Mouse (Mus musculus): ENCODE measurements around the gene Arhgef16. TPM values are rescaled to one million over a fixed set of nuclear protein-coding genes. Genes with fewer than 3 reads are reported as not detected.

Gene Arhgef16
- polyA plus RNA-seq (2016; fragmentation: Nextera tagmentation; extraction: Ambion mirVana), result 4.2 and 5.2 TPM in 2 replicates

DNA sequence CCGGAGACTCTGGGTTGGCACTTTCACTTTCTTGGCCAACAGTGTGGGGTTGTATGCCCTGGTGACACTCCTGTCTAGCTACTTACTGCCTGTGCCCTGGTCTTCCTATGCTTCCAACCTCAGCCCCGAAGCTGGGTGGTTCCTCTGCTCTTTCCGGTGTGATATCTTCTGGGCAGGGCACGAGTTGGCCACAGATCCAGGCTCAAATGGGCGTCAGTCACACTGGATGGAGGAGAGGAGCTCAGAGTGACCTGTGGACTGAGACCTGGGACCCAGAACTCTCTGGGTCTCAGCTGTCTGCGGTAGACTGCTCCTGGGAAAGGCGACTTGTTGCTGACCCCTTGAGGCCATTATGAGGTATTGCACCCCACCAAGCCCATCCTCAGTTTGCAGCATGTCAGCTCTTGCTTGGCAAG lies at the start of gene Arhgef16:
Gene Arhgef16, minus strand, starts transcription at position 211 of the 416 bp plus-strand sequence.
- Histone ChIP-seq H3K27me3 (peaks cover 47% of the 10 kb centered on the region), H3K4me2 (no peak within 1 kb of the TSS), H3K4me1 (replicated peaks) (peaks cover 24% of the 10 kb centered on the region), H3K4me3 (replicated peaks) (no peak within 1 kb of the TSS), H3K36me3 (no peaks in the 10 kb centered on the region), H3K9ac (replicated peaks) (0 out of 2 replicates have a peak within 1 kb of the TSS, but pooled peaks have one; percentile 12), H3K9me3 (no peaks in the 10 kb centered on the region), H3K27ac (no peak within 1 kb of the TSS)
- no peak for ATAC-seq (ENCODE audit: insufficient number of reproducible peaks, insufficient read depth, low FRiP score, low TSS enrichment, low read depth)
- WGBS, result 21% methylated on average over 7 of the region's 7 CpGs

DNA sequence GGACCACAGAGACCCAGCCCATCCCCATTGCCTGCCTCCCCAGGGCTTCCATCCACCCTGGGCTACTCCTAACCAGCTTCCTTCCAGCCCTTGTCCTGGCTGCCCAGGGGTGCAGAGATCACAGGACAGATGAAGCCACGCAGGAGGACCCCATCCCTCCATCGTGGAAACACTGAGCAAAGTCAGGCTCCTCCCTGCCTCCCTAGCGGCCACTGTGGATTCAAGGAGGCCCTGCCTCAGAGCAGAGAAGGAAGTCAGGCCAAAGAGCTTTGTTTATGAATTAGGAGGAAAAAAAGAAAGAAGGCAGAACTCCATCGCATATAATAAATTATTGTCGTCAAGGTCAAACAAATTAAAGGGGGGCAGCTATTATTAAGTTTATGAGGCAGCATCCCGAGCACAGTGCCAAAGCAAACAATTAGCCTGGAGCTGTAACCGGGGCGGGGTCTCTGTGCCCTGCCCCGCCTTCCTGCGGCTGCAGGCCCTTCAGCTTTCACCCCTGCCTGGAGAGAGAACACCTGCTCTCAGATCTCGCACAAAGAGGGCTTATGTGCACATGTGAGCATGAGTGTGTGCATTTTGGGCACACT lies 46.8 kb upstream of the Arhgef16 start:
- Histone ChIP-seq H3K4me2 (no peak overlapping the region), H3K27me3 (peaks cover 3% of the 10 kb centered on the region; the same call in 1 of the 2 replicates), H3K4me1 (replicated peaks) (peaks cover 31% of the 10 kb centered on the region), H3K9ac (replicated peaks) (no peak overlapping the region), H3K9me3 (no peaks in the 10 kb centered on the region), H3K4me3 (replicated peaks) (no peak overlapping the region), H3K36me3 (peaks cover 64% of the 10 kb centered on the region), H3K27ac (peak overlapping the region; percentile 47)
- 34% methylated on average over 11 of the region's 11 CpGs for WGBS
- ATAC-seq (ENCODE audit: insufficient number of reproducible peaks, insufficient read depth, low FRiP score, low TSS enrichment, low read depth), result no peak

DNA sequence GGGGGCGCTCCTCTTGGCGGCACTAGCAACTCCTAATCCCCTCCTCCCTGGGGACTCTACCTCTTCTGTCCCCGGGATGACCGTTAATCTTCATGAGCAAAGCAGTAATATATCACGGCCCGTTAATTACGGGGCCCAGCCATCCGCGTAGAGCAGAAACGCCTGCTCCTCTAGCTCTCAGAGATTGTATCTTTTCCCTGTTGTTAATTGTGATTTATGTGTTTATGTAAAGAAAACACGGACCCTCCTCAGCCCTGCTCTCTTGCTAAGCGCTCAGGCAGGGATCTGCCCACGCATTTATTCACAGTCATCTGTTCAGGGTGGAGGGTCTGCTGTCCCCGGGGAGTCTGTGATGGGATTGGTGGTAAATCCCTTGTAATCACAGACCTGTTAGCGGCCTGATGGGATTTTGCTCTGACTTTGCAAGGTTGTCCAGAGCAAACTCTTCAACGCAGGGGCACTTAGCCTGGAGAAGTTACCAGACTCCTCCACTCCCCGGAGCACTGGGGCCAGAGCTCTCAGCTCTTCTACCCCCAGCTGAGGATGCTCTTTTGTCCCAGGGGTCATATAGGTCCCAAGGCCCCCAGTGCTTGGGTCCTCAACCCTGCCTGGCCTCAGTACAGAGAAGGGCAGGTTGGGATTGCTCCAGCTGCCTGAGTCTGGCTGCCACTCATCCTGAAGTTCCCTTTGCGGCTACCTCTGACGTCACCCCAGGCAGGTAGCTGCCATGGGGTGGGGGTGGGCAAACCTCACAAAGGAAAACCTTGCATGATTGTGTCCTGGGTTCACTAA lies 45.5 kb upstream of the Arhgef16 start:
- Histone ChIP-seq H3K9ac (replicated peaks) (no peak overlapping the region; the same call in 1 of the 2 replicates), H3K9me3 (no peaks in the 10 kb centered on the region), H3K4me2 (no peak overlapping the region), H3K4me3 (replicated peaks) (no peak overlapping the region), H3K36me3 (peaks cover 77% of the 10 kb centered on the region), H3K27ac (no peak overlapping the region), H3K27me3 (peaks cover 3% of the 10 kb centered on the region; the same call in 1 of the 2 replicates), H3K4me1 (replicated peaks) (peaks cover 31% of the 10 kb centered on the region)
- WGBS, result 23% methylated on average over 19 of the region's 19 CpGs
- 0 out of 2 replicates have a peak, but pooled peaks have one; percentile 4 for ATAC-seq (ENCODE audit: insufficient number of reproducible peaks, insufficient read depth, low FRiP score, low TSS enrichment, low read depth)

DNA sequence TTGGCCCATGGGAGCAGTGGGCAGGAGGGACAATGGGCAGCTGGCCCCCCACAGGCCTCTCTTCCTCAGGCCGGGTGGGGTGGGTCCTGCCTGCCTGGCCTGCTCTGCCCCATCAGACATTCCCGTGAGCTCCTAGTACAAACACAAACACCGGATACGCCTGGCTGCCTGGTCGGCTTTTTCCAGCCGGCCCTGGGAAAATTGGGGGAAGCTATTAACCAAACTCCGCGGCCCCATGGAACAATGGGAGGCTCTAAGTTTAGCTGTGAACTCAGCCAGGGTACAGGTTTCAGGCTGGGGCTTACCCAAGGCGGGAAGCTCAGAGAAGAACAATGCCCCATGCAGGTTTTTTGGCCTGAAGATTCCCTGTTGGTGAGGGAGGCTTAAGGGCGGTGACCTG lies 35.2 kb upstream of the Arhgef16 start:
- WGBS, result 28% methylated on average over 10 of the region's 10 CpGs
- Histone ChIP-seq H3K27me3 (peaks cover 3% of the 10 kb centered on the region; the same call in 1 of the 2 replicates), H3K27ac (peak overlapping the region; percentile 76), H3K4me3 (replicated peaks) (no peak overlapping the region), H3K4me2 (no peak overlapping the region; the same call in 1 of the 2 replicates), H3K9me3 (no peaks in the 10 kb centered on the region), H3K9ac (replicated peaks) (0 out of 2 replicates have a peak overlapping the region, but pooled peaks have one; percentile 13), H3K4me1 (replicated peaks) (peaks cover 60% of the 10 kb centered on the region), H3K36me3 (peaks cover 90% of the 10 kb centered on the region)
- ATAC-seq (ENCODE audit: insufficient number of reproducible peaks, insufficient read depth, low FRiP score, low TSS enrichment, low read depth), result no peak

DNA sequence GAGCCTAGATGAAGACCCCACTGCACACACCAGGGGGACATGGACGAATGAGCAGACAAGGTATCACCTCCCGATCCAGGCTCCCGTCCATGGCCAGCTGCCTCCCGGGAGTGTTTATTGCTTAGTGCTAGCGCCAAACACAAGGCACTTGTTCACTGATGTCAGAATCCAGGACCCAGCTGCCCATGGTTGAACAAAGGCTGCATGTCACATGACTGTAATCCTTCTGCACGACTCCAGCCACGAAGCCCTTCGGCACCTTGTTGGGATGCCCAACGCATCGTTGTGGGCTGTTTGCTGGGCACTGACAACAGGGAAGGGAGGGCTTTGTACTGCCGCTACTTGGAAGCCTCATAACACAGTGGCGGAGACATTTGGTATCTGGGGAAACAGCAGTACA lies 34.3 kb upstream of the Arhgef16 start, which contains the start of gene B230104I21Rik:
Gene B230104I21Rik, plus strand, starts transcription at position 367 of the 400 bp plus-strand sequence.
- Histone ChIP-seq H3K4me2 (peak within 1 kb of the TSS; percentile 19), H3K9ac (replicated peaks) (0 out of 2 replicates have a peak within 1 kb of the TSS, but pooled peaks have one; percentile 13), H3K4me3 (replicated peaks) (no peak within 1 kb of the TSS), H3K4me1 (replicated peaks) (peaks cover 69% of the 10 kb centered on the region), H3K27me3 (peaks cover 3% of the 10 kb centered on the region; the same call in 1 of the 2 replicates), H3K36me3 (peaks cover 90% of the 10 kb centered on the region), H3K9me3 (no peaks in the 10 kb centered on the region), H3K27ac (peak within 1 kb of the TSS; percentile 76)
- no peak for ATAC-seq (ENCODE audit: insufficient number of reproducible peaks, insufficient read depth, low FRiP score, low TSS enrichment, low read depth)
- 60% methylated on average over 12 of the region's 12 CpGs for WGBS

DNA sequence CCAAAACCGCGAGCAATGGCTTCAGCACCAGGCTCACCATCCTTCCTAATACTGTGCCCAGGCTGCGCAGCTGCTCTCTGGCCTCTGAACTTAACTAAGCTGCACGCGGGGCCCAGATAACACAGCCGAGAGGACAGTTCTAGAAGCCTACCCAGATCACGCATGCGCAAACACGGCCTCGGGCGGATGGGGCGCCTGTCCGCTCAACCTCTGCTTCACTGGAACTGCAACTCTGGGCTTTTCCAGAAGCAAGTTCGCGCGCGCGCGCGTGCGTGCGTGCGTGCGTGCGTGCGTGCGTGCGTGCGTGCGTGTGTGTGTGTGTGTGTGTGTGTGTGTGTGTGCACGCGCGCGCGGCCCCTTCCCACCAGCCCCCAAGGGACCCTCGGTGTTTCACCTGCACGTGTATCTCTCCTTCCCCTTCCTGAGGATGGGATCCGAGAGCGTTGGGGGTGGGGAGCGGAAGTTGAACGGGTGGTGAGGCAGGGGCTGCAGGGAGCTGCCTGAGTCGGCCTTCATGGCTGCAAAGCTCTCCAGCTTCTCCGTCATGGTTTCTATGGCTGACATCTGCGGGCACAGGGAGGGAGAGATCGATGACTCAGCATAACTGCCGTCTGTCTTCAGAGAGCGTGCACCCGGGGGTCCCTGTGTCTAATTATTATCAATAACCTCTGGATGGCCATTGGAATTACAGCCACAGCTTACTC lies 33.4 kb upstream of the Arhgef16 start:
- Histone ChIP-seq H3K4me3 (replicated peaks) (no peak overlapping the region), H3K4me1 (replicated peaks) (peaks cover 78% of the 10 kb centered on the region), H3K4me2 (peak overlapping the region; percentile 19), H3K27me3 (0 out of 2 replicates have a peak, but pooled peaks cover 3% of the 10 kb centered on the region), H3K9ac (replicated peaks) (no peak overlapping the region), H3K36me3 (peaks cover 84% of the 10 kb centered on the region), H3K27ac (no peak overlapping the region), H3K9me3 (no peaks in the 10 kb centered on the region)
- WGBS, result 66% methylated on average over 48 of the region's 48 CpGs
- ATAC-seq (ENCODE audit: insufficient number of reproducible peaks, insufficient read depth, low FRiP score, low TSS enrichment, low read depth), result no peak

DNA sequence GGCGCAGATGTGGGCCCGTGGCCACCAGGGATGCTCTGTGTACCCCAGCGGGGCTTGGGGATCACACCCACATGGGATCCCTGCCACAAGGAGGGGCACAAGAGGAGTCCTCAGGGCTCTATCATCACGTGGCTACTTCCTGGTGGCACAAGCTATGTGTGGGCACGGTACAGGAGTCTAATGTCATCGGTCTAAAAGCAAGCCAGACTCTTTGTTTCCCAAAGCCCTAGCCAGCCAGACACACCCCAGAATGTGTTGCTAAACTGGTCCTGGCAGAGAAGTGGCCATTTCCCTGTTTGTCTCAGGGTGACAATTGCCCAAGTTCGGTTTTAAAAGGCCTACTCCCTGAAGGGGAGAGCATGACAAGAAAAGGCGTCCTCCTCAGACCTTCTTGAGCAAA lies 31.8 kb upstream of the Arhgef16 start:
- no peaks in the 10 kb centered on the region for H3K9me3 ChIP-seq
- H3K4me3 ChIP-seq (replicated peaks), result no peak overlapping the region
- H3K27me3 ChIP-seq, result 0 out of 2 replicates have a peak, but pooled peaks cover 3% of the 10 kb centered on the region
- peak overlapping the region; percentile 44; the same call in 1 of the 2 replicates for H3K9ac ChIP-seq (replicated peaks)
- 63% methylated on average over 8 of the region's 8 CpGs for WGBS
- no peak for ATAC-seq (ENCODE audit: insufficient number of reproducible peaks, insufficient read depth, low FRiP score, low TSS enrichment, low read depth)
- H3K27ac ChIP-seq, result peak overlapping the region; percentile 86
- no peak overlapping the region for H3K4me2 ChIP-seq
- H3K4me1 ChIP-seq (replicated peaks), result peaks cover 91% of the 10 kb centered on the region
- peaks cover 72% of the 10 kb centered on the region for H3K36me3 ChIP-seq

DNA sequence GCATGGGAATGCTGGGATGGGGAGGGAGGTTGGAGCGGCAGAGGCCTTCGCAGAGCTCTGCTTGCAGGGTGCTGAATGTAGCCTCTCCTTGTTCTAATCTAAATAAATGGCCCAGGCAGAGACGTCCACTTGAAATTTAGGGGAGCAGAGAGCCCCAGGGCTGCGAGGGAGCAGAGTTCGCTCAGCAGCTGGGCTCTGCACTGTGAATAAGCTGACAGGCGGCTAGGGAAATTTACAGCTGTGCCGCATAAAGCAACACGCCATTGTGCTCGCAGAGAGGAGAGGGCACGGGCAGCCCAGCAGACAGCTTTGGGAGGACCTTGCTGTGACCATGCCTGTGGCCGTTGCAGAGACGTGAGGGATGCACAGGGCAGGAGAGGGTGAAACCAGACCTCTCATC lies 29.8 kb upstream of the Arhgef16 start:
- Histone ChIP-seq H3K27ac (peak overlapping the region; percentile 77), H3K4me2 (no peak overlapping the region), H3K4me1 (replicated peaks) (peaks cover 73% of the 10 kb centered on the region), H3K4me3 (replicated peaks) (no peak overlapping the region), H3K9ac (replicated peaks) (no peak overlapping the region), H3K9me3 (no peaks in the 10 kb centered on the region), H3K27me3 (no peaks in the 10 kb centered on the region), H3K36me3 (peaks cover 69% of the 10 kb centered on the region)
- no peak for ATAC-seq (ENCODE audit: insufficient number of reproducible peaks, insufficient read depth, low FRiP score, low TSS enrichment, low read depth)
- 28% methylated on average over 12 of the region's 12 CpGs for WGBS

DNA sequence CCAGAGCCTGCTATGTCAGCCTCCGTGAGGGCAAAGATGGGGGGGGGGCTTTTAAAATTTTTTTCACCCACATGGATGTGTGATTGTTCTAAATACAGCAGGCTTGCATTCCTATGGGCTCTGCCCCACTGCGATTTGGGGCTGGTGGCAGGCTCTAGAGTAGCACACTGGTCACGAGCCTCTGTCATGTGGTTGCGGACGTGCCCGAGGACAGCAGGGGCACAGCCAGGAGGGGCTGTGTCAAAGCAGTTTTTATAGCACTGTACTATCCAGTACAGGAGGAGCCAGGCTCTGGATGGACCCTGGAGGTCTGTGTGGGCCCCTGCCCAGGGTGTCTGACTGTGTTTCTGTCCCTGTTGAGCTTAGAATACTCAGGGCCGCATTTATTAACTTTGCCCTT lies 28.5 kb upstream of the Arhgef16 start:
- no peak overlapping the region for H3K4me3 ChIP-seq (replicated peaks)
- no peak overlapping the region for H3K4me2 ChIP-seq
- no peak for ATAC-seq (ENCODE audit: insufficient number of reproducible peaks, insufficient read depth, low FRiP score, low TSS enrichment, low read depth)
- no peak overlapping the region for H3K27ac ChIP-seq
- H3K9me3 ChIP-seq, result no peaks in the 10 kb centered on the region
- H3K9ac ChIP-seq (replicated peaks), result no peak overlapping the region
- no peaks in the 10 kb centered on the region for H3K27me3 ChIP-seq
- WGBS, result 79% methylated on average over 7 of the region's 7 CpGs
- H3K36me3 ChIP-seq, result peaks cover 76% of the 10 kb centered on the region
- H3K4me1 ChIP-seq (replicated peaks), result peaks cover 64% of the 10 kb centered on the region

DNA sequence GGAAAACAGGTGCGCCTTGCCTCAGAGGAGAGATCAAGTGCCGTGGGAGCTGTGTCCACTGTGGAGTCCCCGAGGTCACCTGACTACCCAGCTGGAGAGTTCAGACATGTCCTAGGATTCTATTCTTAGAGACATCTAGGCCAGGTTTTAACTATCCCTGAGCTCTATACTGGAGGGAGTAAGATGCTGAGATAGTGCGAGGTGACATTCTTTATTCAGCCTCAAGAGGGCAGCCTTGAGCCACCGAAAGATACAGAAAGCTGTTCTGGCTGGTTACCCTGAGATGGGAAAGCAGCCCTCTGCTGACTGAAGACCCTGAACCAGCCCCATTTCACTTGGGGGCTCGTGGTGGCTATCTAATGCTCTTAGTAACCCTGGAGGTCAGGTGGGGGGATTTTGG lies 27.4 kb upstream of the Arhgef16 start:
- Histone ChIP-seq H3K9me3 (no peaks in the 10 kb centered on the region), H3K4me1 (replicated peaks) (peaks cover 54% of the 10 kb centered on the region), H3K4me3 (replicated peaks) (no peak overlapping the region), H3K27ac (no peak overlapping the region), H3K36me3 (peaks cover 74% of the 10 kb centered on the region), H3K9ac (replicated peaks) (no peak overlapping the region), H3K27me3 (no peaks in the 10 kb centered on the region), H3K4me2 (no peak overlapping the region)
- 8% methylated on average over 6 of the region's 6 CpGs for WGBS
- ATAC-seq (ENCODE audit: insufficient number of reproducible peaks, insufficient read depth, low FRiP score, low TSS enrichment, low read depth), result 0 out of 2 replicates have a peak, but pooled peaks have one; percentile 4
